Mouse (Mus musculus) embryonic fibroblast, embryonic 13.5 days (primary cell): ENCODE measurements at regions not wholly inside any gene's neighbourhood (a gene's known extent, or its start where the extent isn't known, plus 50 kb on each side); places are given as distances from the start of the nearest gene placed in this dataset.

Experiments
- H3K27ac ChIP-seq: 2 replicates; pipeline ENCODE4 v1.5.1; 2012; ENCODE audit warnings: low read length, control low read depth, inconsistent platforms; ENCODE audit not compliant: insufficient read depth
- H3K4me1 ChIP-seq: 2 replicates; pipeline ENCODE4 v1.6.1; 2011; ENCODE audit warnings: low read length; ENCODE audit not compliant: control insufficient read depth, insufficient read depth
- H3K4me3 ChIP-seq: 2 replicates; pipeline ENCODE4 v1.5.1; 2011; ENCODE audit warnings: mild to moderate bottlenecking, control low read depth, low read length; ENCODE audit not compliant: insufficient read depth
- CTCF ChIP-seq: IDR thresholded peaks from 2 replicates; pipeline ENCODE4 v1.5.1; 2011; ENCODE audit warnings: mild to moderate bottlenecking, control low read depth, low read length, moderate library complexity, borderline replicate concordance; ENCODE audit not compliant: insufficient read depth
- POLR2A ChIP-seq: IDR thresholded peaks from 2 replicates; pipeline ENCODE4 v1.6.1; 2011; ENCODE audit warnings: low read depth, mild to moderate bottlenecking, control low read depth, low read length, moderate library complexity

DNA sequence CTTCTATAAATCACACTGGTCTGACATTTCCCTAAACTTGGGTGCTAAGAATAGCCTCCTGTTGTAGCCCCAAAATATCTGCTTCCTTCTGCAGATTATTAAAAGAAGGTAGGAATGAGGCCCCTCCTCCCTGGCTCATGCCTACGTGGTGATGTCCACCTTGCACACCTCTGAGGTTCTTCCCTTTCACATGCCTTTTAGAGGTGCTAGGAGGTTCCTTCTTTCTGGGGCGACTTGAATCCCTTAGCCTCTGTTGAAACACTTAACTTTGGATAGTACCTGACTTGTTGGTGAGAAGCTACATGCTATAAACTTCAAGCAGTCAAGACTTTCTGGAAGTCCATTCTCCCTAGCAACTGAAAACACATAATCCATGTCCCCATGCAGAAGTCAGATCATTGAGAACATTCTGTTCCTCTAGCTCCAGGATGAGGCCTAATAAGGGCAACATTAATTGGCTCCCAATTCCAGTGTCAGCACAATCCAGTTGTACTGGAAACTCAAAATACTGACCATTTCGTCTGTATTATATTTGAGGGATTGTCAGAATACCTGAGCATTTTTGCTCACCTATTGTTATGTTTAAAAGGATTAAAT lies 313.5 kb downstream of the Epha4 start:
- no peak overlapping the region for H3K27ac ChIP-seq
- no peak overlapping the region for H3K4me3 ChIP-seq
- TF ChIP-seq CTCF (no peak), POLR2A (no peak)
- no peaks in the 10 kb centered on the region for H3K4me1 ChIP-seq

DNA sequence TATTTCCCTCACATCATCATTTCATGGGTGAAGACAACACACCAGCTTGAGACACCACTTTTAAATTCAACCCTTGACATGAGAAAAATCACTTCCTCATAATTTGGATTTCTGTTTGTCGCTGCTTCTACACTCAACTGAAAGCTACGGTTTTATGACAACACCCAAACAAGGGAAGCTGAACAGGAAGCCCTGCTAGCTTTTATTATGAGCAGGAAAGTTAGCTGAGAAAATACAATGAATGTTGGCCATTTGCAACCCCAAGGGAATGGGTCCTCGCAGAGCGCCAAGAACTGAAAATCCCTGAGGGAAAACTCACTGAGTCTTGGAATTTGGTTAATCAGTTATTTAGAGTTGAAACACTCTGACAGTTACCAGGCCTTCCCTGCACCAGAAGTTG lies 311.9 kb downstream of the Epha4 start:
- TF ChIP-seq POLR2A: no peak
- H3K27ac ChIP-seq: no peak overlapping the region
- H3K4me3 ChIP-seq: no peak overlapping the region
- no peaks in the 10 kb centered on the region for H3K4me1 ChIP-seq

DNA sequence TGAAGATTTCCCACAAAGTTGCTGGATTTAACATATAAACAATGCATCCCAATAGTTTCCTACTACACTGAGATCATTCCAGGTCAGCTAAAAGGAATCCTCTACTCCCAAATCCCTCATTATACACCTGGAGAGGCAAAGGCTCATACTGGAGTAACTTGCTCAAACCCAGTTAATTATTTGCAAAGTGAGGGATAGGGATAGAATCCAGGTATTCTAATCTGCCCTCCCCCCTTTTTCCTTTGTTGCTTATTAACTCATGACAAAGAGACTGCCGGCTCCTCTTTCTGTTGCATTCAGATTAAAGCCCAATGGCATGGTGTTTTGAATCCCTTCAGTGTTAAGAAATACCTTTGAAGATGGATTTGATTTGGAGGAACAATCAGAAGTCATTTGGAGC lies 308.4 kb downstream of the Epha4 start:
- no peak for TF ChIP-seq CTCF
- H3K27ac ChIP-seq: no peak overlapping the region

DNA sequence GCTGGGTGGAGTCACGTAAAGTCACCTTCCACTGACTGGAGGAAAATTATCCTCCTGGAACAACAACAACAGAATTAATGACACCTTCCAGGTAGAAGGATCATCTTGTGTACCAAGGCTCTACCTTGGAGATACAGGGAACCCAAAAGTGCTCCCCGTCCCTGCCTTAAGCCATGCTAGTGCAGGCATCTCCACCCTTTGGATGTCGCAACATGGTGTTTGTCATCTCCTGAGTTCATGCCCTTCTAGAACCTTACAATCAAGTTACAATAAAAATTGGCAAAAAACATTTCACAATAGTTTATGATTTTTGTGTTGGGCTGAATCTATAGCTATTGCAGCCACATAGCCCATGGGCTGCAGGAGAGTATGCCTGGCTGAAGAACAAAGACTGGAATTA lies 305.5 kb downstream of the Epha4 start:
- TF ChIP-seq CTCF: no peak
- TF ChIP-seq POLR2A: no peak
- H3K4me1 ChIP-seq: 0 out of 2 replicates have a peak, but pooled peaks cover 3% of the 10 kb centered on the region
- H3K27ac ChIP-seq: no peak overlapping the region
- H3K4me3 ChIP-seq: no peak overlapping the region

More for the DNA sequence above, 308.4 kb downstream of the Epha4 start:
- Histone ChIP-seq H3K4me3 (no peak overlapping the region), H3K4me1 (no peaks in the 10 kb centered on the region)

DNA sequence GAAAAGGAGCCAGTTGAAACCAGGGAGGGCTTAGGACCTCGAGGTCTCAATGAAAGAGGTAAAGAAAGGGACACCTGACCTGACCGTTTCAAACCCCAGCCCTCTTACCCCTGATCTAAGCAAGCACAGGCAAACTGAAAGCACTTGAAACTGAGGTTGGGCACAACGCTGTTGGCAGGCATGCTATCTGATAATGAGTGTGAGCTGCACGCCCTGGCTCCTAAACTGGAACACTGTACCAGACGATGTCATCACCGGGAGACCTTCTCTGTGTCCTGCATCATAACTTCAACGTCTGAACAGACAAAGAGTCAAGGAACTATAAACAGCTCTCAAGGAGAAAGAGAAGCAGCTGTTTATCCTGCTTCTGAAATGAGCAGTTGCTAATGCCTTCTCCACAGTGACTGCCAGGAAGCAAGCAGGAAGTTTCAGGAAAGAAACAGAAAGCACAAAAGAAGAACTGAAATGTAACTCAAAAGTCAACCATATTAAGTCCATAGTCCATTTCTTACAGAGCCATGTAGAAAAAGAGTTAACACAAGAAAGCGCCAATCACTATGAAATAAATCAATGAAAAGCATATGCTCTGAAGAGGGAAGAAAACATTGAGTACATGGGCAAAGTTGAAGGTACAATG lies 301.3 kb downstream of the Epha4 start:
- Histone ChIP-seq H3K4me3 (no peak overlapping the region), H3K4me1 (0 out of 2 replicates have a peak, but pooled peaks cover 3% of the 10 kb centered on the region), H3K27ac (no peak overlapping the region)
- no peak for TF ChIP-seq CTCF
- no peak for TF ChIP-seq POLR2A

DNA sequence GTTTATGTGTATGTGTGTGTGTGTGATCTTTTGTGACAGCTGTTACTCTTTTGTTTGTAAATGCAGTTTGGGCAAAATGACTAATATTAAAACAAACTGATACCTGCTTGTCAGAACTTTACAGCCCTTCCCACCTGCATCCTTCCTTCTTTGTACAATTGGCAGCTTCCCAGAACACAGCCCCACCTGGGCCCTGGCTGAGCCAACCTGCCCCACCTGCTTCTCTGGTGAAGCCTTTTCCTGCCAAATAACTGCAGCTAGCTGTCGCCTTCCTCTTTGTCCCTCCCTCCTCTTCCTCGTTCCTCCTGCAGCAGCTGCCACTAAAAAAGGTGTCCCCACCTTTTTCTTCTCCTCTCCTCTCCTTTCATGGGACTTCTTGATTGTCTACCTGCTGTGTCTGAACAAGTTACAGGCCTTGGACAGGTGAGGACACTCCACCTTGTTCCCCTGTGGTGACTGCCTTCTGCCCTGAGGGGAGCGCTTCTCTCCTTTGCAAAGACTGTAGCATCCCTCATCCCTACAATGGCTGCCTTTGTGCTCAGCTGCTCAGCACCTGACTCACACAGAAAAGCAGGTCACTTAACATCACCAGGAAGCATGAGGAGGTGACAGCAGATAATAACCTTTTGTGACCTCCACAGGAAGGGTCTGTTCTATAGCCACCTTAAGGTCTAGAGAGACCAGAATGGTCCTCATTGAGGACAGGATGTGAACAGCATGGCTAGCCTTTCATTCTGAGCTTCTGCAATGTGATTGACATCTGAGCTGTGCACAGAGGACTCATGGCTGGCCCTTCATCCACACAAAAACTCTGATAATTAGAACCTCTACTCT lies 295.2 kb downstream of the Epha4 start:
- TF ChIP-seq CTCF: no peak
- no peak for TF ChIP-seq POLR2A
- Histone ChIP-seq H3K4me3 (no peak overlapping the region), H3K27ac (no peak overlapping the region), H3K4me1 (peaks cover 3% of the 10 kb centered on the region)

DNA sequence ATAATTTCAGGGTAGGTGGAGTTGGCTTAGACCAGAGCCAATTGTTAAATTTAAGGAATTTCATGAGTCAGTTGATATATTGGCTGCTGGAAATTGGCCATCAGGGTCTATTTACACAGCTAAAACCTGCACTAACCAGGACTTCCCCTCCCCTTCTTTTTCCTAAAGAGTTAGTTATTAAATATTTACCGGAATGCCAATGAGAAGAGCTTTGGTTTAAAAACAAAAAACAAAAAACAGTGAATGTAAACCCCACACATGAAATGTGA lies 294.6 kb downstream of the Epha4 start:
- Histone ChIP-seq H3K4me1 (peaks cover 3% of the 10 kb centered on the region), H3K4me3 (no peak overlapping the region), H3K27ac (no peak overlapping the region)
- TF ChIP-seq POLR2A (no peak), CTCF (no peak)

DNA sequence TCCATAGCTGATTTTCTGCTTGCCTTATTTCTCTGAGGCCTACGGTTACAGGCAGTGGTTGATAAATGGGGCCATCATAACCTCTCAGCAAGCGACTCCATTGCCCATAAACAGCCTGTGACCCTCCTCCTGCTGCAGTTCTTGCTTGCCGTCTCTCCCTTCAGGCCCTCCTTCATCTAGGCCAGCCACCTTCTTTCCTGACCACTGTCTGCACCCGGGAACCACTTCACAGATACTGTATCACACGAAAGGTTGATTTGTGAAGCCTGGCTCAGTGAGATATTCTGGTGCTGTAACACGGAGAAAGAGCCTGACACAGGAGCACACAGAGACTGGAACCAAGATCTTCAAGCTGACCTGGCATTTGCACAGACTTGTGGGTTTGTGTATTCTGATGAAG lies 294.1 kb downstream of the Epha4 start:
- Histone ChIP-seq H3K4me1 (peaks cover 3% of the 10 kb centered on the region), H3K27ac (no peak overlapping the region), H3K4me3 (no peak overlapping the region)
- TF ChIP-seq CTCF (no peak), POLR2A (no peak)

DNA sequence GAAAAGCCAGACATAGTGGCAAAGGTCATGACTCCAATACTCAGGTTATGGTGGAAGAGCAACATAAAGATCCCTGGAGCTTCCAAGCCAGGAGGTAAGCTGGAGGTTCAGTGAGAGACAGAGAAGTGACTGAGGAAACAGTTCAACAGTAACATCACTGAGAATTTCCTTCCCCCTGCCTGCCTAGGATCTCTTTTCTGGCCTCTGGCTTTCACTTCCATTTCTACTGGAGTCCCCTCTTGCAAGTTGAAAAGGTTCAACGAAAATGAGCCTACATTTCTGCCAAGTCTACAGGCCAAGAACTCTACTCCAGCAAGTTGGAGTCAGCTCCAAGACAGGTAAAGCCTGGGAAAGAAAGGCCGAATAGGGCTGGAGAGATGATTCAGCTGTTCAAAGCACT lies 293.0 kb downstream of the Epha4 start:
- Histone ChIP-seq H3K4me3 (no peak overlapping the region), H3K4me1 (peaks cover 3% of the 10 kb centered on the region), H3K27ac (no peak overlapping the region)
- TF ChIP-seq POLR2A (no peak), CTCF (no peak)

DNA sequence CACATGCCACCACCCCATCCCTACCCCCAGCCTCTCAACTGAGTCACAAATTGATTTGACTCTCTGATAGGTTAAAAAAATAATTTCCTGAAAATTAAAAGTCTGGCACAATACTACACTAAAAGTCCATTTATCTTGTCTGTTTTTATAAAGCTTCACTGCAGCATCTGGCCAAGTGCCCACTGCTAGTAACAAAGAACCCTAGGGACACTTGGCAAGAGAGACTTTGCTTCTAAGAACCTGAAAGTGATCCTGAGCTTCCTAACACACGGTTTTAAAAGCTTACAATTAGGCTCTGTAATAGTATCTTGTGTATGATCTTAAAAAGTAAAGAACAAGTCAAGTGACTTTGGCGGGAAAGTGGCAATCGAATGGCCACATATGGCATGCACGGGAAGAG lies 288.3 kb downstream of the Epha4 start:
- TF ChIP-seq CTCF: no peak
- no peak for TF ChIP-seq POLR2A
- Histone ChIP-seq H3K4me3 (no peak overlapping the region), H3K27ac (no peak overlapping the region), H3K4me1 (no peaks in the 10 kb centered on the region)
